Mouse (Mus musculus): ENCODE data around the gene Gm9732.
"Not testable (repeated sequence)": the region's sequence is repeated elsewhere in the genome, so short reads cannot be mapped to it uniquely, and the experiment has no call there.

DNA sequence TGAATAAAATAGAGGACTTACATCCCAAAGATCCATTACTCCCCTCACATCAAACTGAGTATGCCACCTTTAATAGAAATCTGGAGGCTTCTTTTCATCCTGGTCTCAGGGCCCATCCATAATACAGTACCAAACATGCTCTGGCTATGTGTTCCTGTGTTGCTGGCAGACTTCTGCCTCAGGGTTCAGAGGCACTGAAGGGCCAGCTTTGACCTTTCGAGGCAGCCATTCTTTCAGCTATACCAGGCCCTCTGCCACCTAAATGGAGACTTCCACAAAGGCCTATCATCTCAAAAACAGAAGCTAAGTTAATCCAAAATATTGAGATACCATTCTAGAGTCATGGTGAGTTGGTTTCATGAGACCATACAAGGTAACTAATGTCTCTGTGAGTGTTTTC, 18.3 kb upstream of the Gm9732 start:
- TF ChIP-seq CTCF (conservative IDR thresholded peaks at IDR 0.05; ENCODE audit: insufficient read depth, insufficient read length, low read depth, low read length); POLR2A (IDR thresholded peaks at IDR 0.05; ENCODE audit: low read depth, low read length): not testable (repeated sequence)
